Mouse (Mus musculus): ENCODE results near the gene Itln1.
"Not testable (repeated sequence)": the region's sequence is repeated elsewhere in the genome, so short reads cannot be mapped to it uniquely, and the experiment has no call there.

Gene Itln1

DNA sequence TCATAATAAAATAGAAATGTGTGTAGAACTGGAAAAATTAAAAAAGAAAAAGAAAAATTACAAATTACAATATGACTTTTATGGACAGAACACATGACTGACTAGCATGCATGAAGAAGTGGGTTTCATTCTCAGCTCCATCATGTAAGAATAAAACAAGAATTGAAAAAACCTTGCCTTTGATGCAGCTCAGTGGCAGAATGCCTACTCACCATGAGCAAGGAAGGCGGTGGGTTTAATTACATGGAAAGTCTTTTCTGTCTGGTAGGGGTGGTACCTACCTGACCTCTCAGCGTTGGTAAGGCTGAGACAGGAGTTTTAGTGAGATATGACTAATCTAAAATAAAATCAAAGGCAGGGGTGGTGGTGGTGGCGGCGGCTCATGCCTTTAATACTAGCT, 30.5 kb downstream of the Itln1 start:
- no peak for DNase-seq

DNA sequence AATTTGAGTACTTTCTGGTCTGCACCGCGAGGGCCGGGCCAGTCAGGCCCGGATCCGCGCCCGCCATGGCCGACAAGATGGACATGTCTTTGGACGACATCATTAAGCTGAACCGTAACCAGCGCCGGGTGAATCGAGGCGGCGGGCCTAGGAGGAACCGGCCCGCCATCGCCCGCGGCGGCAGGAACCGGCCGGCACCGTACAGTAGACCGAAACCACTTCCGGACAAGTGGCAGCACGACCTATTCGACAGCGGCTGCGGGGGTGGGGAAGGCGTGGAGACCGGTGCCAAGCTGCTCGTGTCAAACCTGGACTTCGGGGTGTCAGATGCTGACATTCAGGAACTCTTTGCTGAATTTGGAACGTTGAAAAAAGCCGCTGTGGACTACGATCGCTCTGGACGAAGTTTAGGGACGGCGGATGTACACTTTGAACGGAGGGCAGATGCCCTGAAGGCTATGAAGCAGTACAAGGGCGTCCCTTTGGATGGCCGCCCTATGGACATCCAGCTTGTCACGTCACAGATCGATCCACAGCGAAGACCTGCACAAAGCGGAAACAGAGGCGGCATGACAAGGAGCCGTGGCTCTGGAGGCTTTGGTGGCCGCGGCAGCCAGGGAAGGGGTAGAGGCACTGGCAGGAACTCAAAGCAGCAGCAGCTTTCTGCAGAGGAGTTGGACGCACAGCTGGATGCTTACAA, 31.4 kb downstream of the Itln1 start:
- peak; percentile 66 to 78 for DNase-seq

GRCm38 (mm10) chr1:171503250-171503591, 31.9 kb downstream of the Itln1 start, which contains the start of gene Alyref2:
Gene Alyref2 (plus strand): TSS chr1:171503478.
- DNase-seq: peak; percentile 95 to 97

DNA sequence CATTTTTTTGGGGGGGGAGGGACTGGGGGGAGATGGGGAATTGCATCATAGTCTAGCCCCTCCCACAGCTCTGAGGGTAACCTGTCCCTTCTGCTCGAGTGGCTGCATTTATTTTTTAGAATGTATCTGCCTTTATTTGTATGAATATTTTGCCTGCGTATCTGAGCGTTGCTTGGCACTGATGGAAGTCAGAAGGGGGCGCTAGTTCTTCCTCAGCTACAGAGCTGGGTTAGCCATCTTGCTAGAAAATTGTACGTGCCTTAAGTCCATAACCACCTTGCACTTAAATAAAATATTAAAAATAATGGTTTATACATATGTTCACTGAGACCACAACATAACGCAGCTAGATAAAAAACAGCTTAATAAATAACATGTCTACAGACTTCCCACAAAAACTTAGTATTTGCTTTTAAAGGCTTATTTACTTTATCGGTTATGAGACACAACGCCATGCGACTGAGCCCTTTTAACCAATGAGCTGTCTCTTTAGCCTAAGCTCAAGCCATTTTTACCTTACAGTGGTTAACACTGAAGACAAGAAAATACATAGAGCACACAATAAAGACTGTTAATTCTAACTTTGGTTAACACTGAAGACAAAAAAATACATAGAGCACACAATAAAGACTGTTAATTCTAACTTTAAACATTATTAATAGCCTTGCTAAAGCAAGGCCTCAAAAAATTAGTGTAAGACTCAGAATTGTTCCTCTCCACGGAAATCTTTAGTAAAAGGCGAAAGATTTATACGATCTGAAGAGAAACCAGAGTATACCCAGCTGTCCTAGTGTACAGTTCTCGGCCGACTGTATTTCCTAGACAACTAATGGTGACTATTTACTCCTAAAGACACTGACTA, 32.5 kb downstream of the Itln1 start:
- DNase-seq: peak; percentile 54 to 72

DNA sequence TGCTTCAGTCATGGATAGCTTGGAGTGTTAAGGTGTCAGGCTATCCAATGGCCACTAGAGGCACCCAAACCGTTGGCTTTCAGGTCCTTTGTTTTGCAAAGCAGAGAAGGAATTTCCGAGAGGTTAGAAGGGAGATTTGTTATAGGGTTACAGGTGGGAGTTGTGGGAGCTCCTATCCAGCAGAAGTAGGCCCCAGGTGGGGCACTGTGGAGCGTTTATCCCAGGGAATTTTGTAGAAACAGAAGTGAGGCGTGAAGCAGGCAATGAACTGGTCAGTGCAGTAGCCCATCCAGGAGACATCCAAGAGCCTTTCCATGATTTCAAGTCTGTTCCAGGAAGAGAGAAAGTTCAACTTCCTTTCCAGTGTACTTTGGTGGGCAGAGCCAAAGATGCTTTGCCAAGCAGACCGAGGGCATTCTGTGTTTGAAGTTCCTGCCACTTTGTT, 33.4 kb downstream of the Itln1 start:
- peak; percentile 36 to 56 for DNase-seq

- no peak for DNase-seq
These were observed 34.0 kb downstream of the Itln1 start for GRCm38 (mm10) chr1:171501016-171501610.

DNA sequence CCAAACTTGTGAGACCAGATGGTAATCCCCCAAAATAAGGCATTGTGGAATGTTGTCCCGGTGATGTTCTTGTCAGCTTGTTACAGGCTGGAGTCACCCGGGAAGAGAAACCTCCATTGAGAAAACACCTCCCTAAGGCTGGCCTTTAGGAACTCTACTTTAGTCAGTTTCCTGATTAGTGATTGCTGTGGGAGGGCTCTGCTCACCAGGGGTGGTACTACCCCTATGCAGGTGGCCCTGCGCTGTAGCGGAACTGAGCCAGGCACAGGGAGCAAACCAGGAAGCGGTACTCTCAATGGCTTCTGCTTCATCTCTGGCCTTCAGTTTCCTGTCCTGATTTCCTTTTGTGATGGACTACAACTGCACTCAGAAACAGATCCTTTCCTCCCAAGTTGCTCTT, 35.2 kb downstream of the Itln1 start:
- no peak for DNase-seq

DNA sequence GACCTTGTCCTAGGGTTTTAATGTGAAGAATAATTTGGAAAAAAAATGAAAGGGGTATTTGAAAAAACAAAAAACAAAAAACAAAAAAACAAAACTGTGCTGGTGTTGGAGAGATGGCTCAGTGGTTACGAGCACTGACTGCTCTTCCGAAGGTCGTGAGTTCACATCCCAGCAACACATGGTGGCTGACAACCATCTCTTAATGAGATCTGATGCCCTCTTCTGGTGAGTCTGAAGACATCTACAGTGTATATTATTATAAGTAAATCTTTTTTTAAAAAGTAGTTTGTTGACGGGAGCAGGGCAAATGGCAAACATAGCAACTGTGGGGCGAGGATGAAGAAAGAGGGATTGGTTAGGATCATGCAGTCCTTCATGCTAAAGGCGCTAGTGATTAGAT, 39.7 kb downstream of the Itln1 start:
- no peak for DNase-seq

GRCm38 (mm10) chr1:171494241-171494640, 40.9 kb downstream of the Itln1 start:
- no peak for DNase-seq

DNA sequence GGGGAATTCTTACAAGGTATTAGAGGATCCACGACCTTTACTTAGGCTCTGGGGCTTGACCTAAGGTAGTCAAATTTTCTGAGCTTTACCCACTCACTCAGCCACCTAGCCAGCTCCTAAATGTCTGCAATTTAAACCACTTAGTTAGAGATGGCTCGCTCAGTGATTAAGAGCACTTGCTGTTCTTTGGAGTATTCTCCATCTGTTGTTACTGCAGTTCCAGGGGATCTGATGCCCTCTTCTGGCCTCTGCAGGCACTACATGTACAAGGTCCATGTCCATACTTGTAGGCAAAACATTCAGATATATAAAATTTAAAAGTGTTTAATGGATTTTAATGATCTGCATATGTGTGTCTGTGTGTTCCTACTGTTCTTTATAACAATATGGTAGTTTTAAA, 56.1 kb downstream of the Itln1 start:
- peak; percentile 85 to 86 for DNase-seq

DNA sequence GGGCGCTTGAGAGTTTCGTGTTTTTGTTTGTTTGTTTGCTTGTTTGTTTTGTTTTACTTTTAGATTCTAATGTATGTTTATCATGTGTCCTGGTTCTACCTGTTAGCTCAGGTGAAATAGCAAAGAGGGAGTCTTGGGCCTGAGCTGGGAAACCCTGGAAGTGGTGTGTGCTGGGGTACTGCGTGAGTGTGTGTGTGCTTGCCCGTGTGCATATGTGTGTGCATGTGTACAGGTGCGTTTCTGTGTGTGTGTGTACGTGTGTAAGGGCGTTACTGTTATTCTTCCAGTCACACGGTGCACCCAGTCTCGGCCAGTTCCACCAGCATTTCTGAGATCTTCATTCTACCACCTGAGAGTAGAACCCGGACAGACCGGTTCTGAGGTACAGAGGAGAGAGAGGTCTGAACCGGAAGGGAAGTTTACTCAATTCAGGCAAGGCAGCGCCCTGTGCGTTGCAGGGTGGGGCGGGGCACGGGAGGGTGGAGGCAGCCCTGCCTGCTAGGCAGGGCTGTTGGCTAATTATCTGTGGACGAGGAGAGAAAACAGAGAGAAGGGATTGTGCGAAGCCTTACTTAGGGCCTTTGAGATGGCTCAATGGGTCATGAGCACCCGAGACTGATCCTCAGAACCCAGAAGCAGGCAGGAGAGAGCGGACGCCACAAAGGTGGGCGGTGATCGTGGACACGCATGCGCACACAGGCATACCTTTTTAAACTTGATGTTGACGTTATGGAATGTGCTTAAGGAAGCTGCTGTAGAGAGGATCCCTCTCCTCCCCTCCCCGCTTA, 57.1 kb downstream of the Itln1 start:
- DNase-seq: peak; percentile 18 to 55

- DNase-seq: no peak
These were observed 58.0 kb downstream of the Itln1 start for GRCm38 (mm10) chr1:171477123-171477522.

DNA sequence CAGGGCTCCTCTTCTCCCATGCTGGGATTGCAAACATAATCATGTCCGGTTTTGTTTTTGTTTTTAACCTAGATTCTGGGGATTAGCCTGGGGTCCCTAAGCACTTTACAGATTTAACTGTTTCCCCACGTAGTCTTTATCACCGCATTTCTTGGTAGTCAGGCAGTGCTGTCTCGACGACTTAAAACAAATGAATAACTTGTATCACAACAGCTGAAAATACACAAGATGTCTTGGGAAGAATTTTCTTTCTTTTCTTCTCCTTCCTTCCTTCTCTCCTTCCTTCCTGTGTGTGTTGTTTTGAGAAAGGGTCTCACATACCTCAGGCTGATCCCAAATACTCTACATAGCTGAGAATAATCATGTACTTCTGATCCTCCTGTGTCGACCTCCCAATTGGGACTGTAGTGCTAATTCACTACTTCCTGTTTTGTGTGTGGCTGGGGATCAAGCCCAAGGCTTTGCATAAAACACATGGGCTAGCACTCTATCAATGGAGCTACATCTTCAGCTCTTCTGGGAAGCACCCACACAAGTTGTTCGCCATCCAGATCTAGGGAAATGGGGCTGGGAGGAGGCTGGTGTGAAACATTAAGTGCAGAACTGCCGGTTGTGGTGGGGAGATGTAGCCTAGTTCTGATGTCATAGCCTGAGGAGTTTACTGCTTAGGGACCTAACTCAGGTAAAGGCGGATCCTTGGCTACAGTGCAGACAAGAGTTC, 61.0 kb downstream of the Itln1 start:
- no peak for DNase-seq

DNA sequence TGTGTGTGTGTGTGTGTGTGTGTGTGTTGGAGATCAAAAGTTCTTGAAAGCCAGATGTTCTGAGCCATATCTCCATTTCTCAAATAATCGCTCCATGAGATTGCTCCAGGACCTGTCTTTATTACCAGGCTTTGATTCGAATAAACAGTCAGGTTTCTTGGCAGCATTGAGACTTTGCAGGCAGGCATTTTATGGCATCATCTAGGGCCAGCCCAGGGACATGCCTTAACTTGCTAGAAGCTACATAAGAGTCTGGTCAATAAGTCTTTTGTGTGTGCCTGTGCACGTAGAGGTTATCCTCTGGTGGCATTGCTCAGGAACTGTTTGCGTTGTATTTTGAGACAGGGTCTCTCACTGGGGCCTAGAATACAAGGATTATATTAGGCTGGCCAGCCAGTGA, 61.6 kb downstream of the Itln1 start:
- DNase-seq: no peak

DNA sequence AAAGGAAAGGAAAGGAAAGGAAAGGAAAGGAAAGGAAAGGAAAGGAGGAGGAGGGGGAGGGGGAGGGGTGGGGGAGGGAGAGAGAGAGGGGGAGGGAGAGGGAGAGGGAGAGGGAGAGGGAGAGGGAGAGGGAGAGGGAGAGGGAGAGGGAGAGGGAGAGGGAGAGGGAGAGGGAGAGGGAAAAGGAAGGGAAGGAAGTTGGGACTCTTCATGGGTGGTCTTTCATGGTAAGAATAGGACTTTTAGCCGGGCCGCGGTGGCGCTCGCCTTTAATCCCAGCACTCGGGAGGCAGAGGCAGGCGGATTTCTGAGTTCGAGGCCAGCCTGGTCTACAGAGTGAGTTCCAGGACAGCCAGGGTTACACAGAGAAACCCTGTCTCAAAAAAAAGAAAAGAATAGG, 63.2 kb downstream of the Itln1 start:
- DNase-seq: not testable (repeated sequence)

GRCm38 (mm10) chr1:171471452-171471851, 63.6 kb downstream of the Itln1 start:
- DNase-seq: no peak

- no peak for DNase-seq
These were observed 64.2 kb downstream of the Itln1 start for GRCm38 (mm10) chr1:171470896-171471295.

- DNase-seq: peak; percentile 79 to 80
These were observed 64.7 kb downstream of the Itln1 start for GRCm38 (mm10) chr1:171470371-171470871.

DNA sequence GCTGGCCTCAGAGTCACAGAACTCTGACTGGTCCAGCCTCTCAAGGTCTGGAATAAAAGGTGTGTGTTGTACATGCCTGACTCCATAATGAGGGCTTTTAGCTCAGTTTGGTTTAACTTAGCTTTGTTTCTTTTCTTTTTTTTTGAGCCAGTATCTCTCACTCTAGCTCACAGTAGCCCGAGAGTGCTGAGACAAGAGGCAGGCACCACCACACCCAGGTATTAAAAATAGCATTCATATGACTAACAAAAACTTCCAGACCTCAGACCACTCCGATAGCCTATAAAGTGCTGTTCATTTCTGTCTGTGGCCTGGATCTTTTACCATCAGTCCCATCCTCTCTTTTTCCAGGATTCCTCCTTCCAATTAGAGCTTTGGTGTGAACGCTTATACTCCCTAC, 65.4 kb downstream of the Itln1 start:
- DNase-seq: no peak
